Mouse (Mus musculus): ENCODE results near the gene Ptgfrn. TPM values are rescaled to one million over a fixed set of nuclear protein-coding genes. Genes with fewer than 3 reads are reported as not detected.

Gene Ptgfrn
- polyA plus RNA-seq, 1 experiment from 2014 or later: 160 TPM

GRCm38 (mm10) chr3:101070796-101071235 is 39.3 kb downstream of the Ptgfrn start:
- DNase-seq (ENCODE audit: low read depth, low spot score) (no peak), ATAC-seq (no peak)
- in situ Hi-C loops (cut with MboI; ENCODE audit: low pct_unique_long_range_greater_than_20kb): no loop called here
- POLR2A ChIA-PET: no interaction called here
- CTCF ChIA-PET: interaction anchor here (0.7 to 1.1 kb wide), 3 partner anchors 9 to 224 kb away, joined by 3 to 4 read pairs (median 3); no protein-coding TSS in a partner anchor
- no peaks in the 10 kb centered on the region for H3K27me3 ChIP-seq
- TF ChIP-seq CTCF (IDR thresholded peaks at IDR 0.05): no peak

- ATAC-seq (peak; percentile 58), DNase-seq (ENCODE audit: low read depth, low spot score) (peak; percentile 90)
- in situ Hi-C loops (cut with MboI; ENCODE audit: low pct_unique_long_range_greater_than_20kb): no loop called here
- CTCF ChIA-PET: interaction anchor here (0.7 to 1.1 kb wide), 3 partner anchors 9 to 225 kb away, joined by 3 to 4 read pairs (median 3); no protein-coding TSS in a partner anchor
- no peaks in the 10 kb centered on the region for H3K27me3 ChIP-seq
- no peak for TF ChIP-seq CTCF (IDR thresholded peaks at IDR 0.05)
- POLR2A ChIA-PET: no interaction called here
These were observed 39.8 kb downstream of the Ptgfrn start for GRCm38 (mm10) chr3:101070230-101070795.

GRCm38 (mm10) chr3:101068701-101069100 is 41.4 kb downstream of the Ptgfrn start:
- CTCF ChIA-PET: interaction anchor here (2.1 kb wide), 1 partner anchor 70 kb away, joined by 4 read pairs; no protein-coding TSS in a partner anchor
- DNase-seq (ENCODE audit: low read depth, low spot score): no peak

GRCm38 (mm10) chr3:101066175-101066574 is 43.9 kb downstream of the Ptgfrn start:
- TF ChIP-seq CTCF (IDR thresholded peaks at IDR 0.05): no peak
- ChIA-PET CTCF (interaction anchor here (1.2 to 1.5 kb wide), 4 partner anchors 9 to 95 kb away, joined by 3 to 4 read pairs (median 3); no protein-coding TSS in a partner anchor), POLR2A (interaction anchor here (0.6 kb wide), 1 partner anchor 59 kb away, joined by 3 read pairs; no protein-coding TSS in a partner anchor)
- in situ Hi-C loops (cut with MboI; ENCODE audit: low pct_unique_long_range_greater_than_20kb): no loop called here
- no peak for ATAC-seq
- no peaks in the 10 kb centered on the region for H3K27me3 ChIP-seq
- no peak for DNase-seq (ENCODE audit: low read depth, low spot score)

More at GRCm38 (mm10) chr3:101068701-101069100, 41.4 kb downstream of the Ptgfrn start:
- POLR2A ChIA-PET: no interaction called here
- in situ Hi-C loops (cut with MboI; ENCODE audit: low pct_unique_long_range_greater_than_20kb): no loop called here
- no peaks in the 10 kb centered on the region for H3K27me3 ChIP-seq
- TF ChIP-seq CTCF (IDR thresholded peaks at IDR 0.05): no peak
- ATAC-seq: no peak

- ChIA-PET CTCF (no interaction called here), POLR2A (no interaction called here)
- DNase-seq (ENCODE audit: low read depth, low spot score) (no peak), ATAC-seq (no peak)
- H3K27me3 ChIP-seq: no peaks in the 10 kb centered on the region
- no peak for TF ChIP-seq CTCF (IDR thresholded peaks at IDR 0.05)
- in situ Hi-C loops (cut with MboI; ENCODE audit: low pct_unique_long_range_greater_than_20kb): no loop called here
These were observed 48.1 kb downstream of the Ptgfrn start for GRCm38 (mm10) chr3:101061865-101062585.

GRCm38 (mm10) chr3:101059214-101059613 is 50.9 kb downstream of the Ptgfrn start:
- CTCF ChIA-PET: interaction anchor here (3.8 kb wide), 1 partner anchor 10 kb away, joined by 19 read pairs; no protein-coding TSS in a partner anchor

GRCm38 (mm10) chr3:101058203-101058602 is 51.9 kb downstream of the Ptgfrn start:
- no peak for TF ChIP-seq CTCF (IDR thresholded peaks at IDR 0.05)
- ChIA-PET CTCF (interaction anchor here (1.5 to 3.8 kb wide), 2 partner anchors 9 kb away, joined by 3 to 19 read pairs; no protein-coding TSS in a partner anchor), POLR2A (interaction anchor here (2.1 kb wide), 1 partner anchor 10 kb away, joined by 4 read pairs; no protein-coding TSS in a partner anchor)
- no peak for DNase-seq (ENCODE audit: low read depth, low spot score)
- H3K27me3 ChIP-seq: no peaks in the 10 kb centered on the region
- in situ Hi-C loops (cut with MboI; ENCODE audit: low pct_unique_long_range_greater_than_20kb): no loop called here
- no peak for ATAC-seq

More at GRCm38 (mm10) chr3:101059214-101059613, 50.9 kb downstream of the Ptgfrn start:
- POLR2A ChIA-PET: interaction anchor here (2.1 kb wide), 1 partner anchor 11 kb away, joined by 4 read pairs; no protein-coding TSS in a partner anchor
- ATAC-seq: no peak
- DNase-seq (ENCODE audit: low read depth, low spot score): no peak
- no peak for TF ChIP-seq CTCF (IDR thresholded peaks at IDR 0.05)
- in situ Hi-C loops (cut with MboI; ENCODE audit: low pct_unique_long_range_greater_than_20kb): no loop called here
- no peaks in the 10 kb centered on the region for H3K27me3 ChIP-seq

- ChIA-PET POLR2A (no interaction called here), CTCF (interaction anchor here (1.3 kb wide), 1 partner anchor 72 kb away, joined by 3 read pairs; no protein-coding TSS in a partner anchor)
- DNase-seq (ENCODE audit: low read depth, low spot score) (no peak), ATAC-seq (no peak)
- no peak for TF ChIP-seq CTCF (IDR thresholded peaks at IDR 0.05)
- in situ Hi-C loops (cut with MboI; ENCODE audit: low pct_unique_long_range_greater_than_20kb): no loop called here
- no peaks in the 10 kb centered on the region for H3K27me3 ChIP-seq
These were observed 54.9 kb downstream of the Ptgfrn start for GRCm38 (mm10) chr3:101055216-101055615.

GRCm38 (mm10) chr3:101051601-101052000 is 58.5 kb downstream of the Ptgfrn start:
- ChIA-PET CTCF (interaction anchor here (0.8 to 1.1 kb wide), 5 partner anchors 13 to 79 kb away, joined by 3 to 5 read pairs (median 3); no protein-coding TSS in a partner anchor), POLR2A (no interaction called here)
- in situ Hi-C loops (cut with MboI; ENCODE audit: low pct_unique_long_range_greater_than_20kb): no loop called here
- DNase-seq (ENCODE audit: low read depth, low spot score): no peak
- no peak for TF ChIP-seq CTCF (IDR thresholded peaks at IDR 0.05)
- no peaks in the 10 kb centered on the region for H3K27me3 ChIP-seq
- ATAC-seq: no peak

- ATAC-seq (no peak), DNase-seq (ENCODE audit: low read depth, low spot score) (no peak)
- in situ Hi-C loops (cut with MboI; ENCODE audit: low pct_unique_long_range_greater_than_20kb): no loop called here
- no peaks in the 10 kb centered on the region for H3K27me3 ChIP-seq
- no peak for TF ChIP-seq CTCF (IDR thresholded peaks at IDR 0.05)
- POLR2A ChIA-PET: no interaction called here
- CTCF ChIA-PET: interaction anchor here (4.1 kb wide), 1 partner anchor 10 kb away, joined by 19 read pairs; no protein-coding TSS in a partner anchor
These were observed 60.1 kb downstream of the Ptgfrn start for GRCm38 (mm10) chr3:101049997-101050396.

Data from Patski (cell line).